Mouse (Mus musculus) heart, adult 2 months (tissue): ENCODE data around the gene Ankrd33.

Source experiments
- CTCF ChIP-seq: fragments of 200-600 bp; IDR thresholded peaks from 2 replicates; pipeline ENCODE4 v1.8.1; 2022; ENCODE audit warnings: antibody characterized with exemption, mild to moderate bottlenecking, moderate library complexity
- POLR2A ChIP-seq: fragments of 200-500 bp; IDR thresholded peaks from 2 replicates; pipeline ENCODE4 v1.6.1; 2011; ENCODE audit warnings: mild to moderate bottlenecking, low read depth, low read length, control low read depth; ENCODE audit not compliant: insufficient read depth

GRCm38 (mm10) chr15:101068029-101068428, 47.5 kb upstream of the Ankrd33 start:
- TF ChIP-seq POLR2A (no peak), CTCF (no peak)
